Mouse (Mus musculus) midbrain, embryonic 14.5 days (tissue): ENCODE measurements around the gene Tmem43. TPM values are rescaled to one million over a fixed set of nuclear protein-coding genes. Genes with fewer than 3 reads are reported as not detected.

Experiments
- ATAC-seq: fragments of 200-750 bp; cut with Nextera tagmentation; 2 replicates; pipeline ENCODE4 v1.8.0; 2017; ENCODE audit warnings: moderate number of reproducible peaks, moderate library complexity; ENCODE audit not compliant: low FRiP score, low TSS enrichment
- DNase-seq: peaks from one replicate; pipeline ENCODE4 v3.0.0-alpha.2; 2015
- H3K27ac ChIP-seq: fragments of 300-500 bp; sonication (generic); replicated peaks from 2 replicates; pipeline ENCODE4 v1.5.1; 2014; ENCODE audit warnings: mild to moderate bottlenecking, low read depth, low read length, moderate library complexity
- H3K27me3 ChIP-seq: fragments of 300-500 bp; sonication (generic); 2 replicates; pipeline ENCODE4 v1.6.1; 2014; ENCODE audit warnings: low read length, control low read depth, mixed read lengths; ENCODE audit not compliant: control insufficient read depth, insufficient read depth
- H3K36me3 ChIP-seq: fragments of 300-500 bp; sonication (generic); 2 replicates; pipeline ENCODE4 v1.6.1; 2014; ENCODE audit warnings: low read length, control low read depth; ENCODE audit not compliant: control insufficient read depth, insufficient read depth
- H3K4me1 ChIP-seq: fragments of 300-500 bp; sonication (generic); 2 replicates; pipeline ENCODE4 v1.6.1; 2014; ENCODE audit warnings: mild to moderate bottlenecking, antibody characterized with exemption, low read length, control low read depth; ENCODE audit not compliant: control insufficient read depth, insufficient read depth
- H3K4me2 ChIP-seq: fragments of 300-500 bp; sonication (generic); 2 replicates; pipeline ENCODE4 v1.6.1; 2014; ENCODE audit warnings: mild to moderate bottlenecking, low read length, moderate library complexity
- H3K4me3 ChIP-seq: fragments of 300-500 bp; sonication (generic); replicated peaks from 2 replicates; pipeline ENCODE4 v1.5.1; 2014; ENCODE audit warnings: low read depth, low read length
- H3K9ac ChIP-seq: fragments of 300-500 bp; sonication (generic); replicated peaks from 2 replicates; pipeline ENCODE4 v1.6.1; 2014; ENCODE audit warnings: mild to moderate bottlenecking, low read length, moderate library complexity
- H3K9me3 ChIP-seq: fragments of 300-500 bp; sonication (generic); 2 replicates; pipeline ENCODE4 v1.6.1; 2016; ENCODE audit warnings: low read length, control low read depth, mixed read lengths; ENCODE audit not compliant: control insufficient read depth
- WGBS: fragments of 180-500 bp; shearing (Covaris S2); extraction: QIAGEN DNeasy Blood & Tissue Kit; methylation state at CpG from one replicate; pipeline ENCODE4 v1.1.7; 2014; 5-methylcytosine and 5-hydroxymethylcytosine counted together
- polyA plus RNA-seq: library from polyadenylated mRNA; unstranded; fragments of >200 nt; fragmentation: Nextera tagmentation; extraction: Ambion mirVana; gene quantifications from 2 replicates; pipeline ENCODE4 v1.2.1, GENCODE M21; 2014

Tmem43 gene
- polyA plus RNA-seq, 1 experiment from 2014 or later = 51.8 TPM

- Histone ChIP-seq H3K27ac (no peak overlapping the region), H3K9me3 (no peaks in the 10 kb centered on the region), H3K4me2 (no peak overlapping the region), H3K36me3 (peaks cover 71% of the 10 kb centered on the region), H3K9ac (no peak overlapping the region), H3K27me3 (no peaks in the 10 kb centered on the region), H3K4me1 (no peaks in the 10 kb centered on the region), H3K4me3 (no peak overlapping the region)
- no peak for ATAC-seq
- WGBS = 92% methylated on average over 5 of the region's 5 CpGs
- DNase-seq = no peak
Observed at GRCm38 (mm10) chr6:91522816-91523215, 49.3 kb downstream of the Tmem43 start.

- Histone ChIP-seq H3K27ac (no peak overlapping the region), H3K4me3 (no peak overlapping the region)
- no peak for DNase-seq
Observed at GRCm38 (mm10) chr6:91525544-91525943, 52.0 kb downstream of the Tmem43 start.

GRCm38 (mm10) chr6:91527227-91527860, 53.8 kb downstream of the Tmem43 start:
- peak; percentile 83 for DNase-seq

More at GRCm38 (mm10) chr6:91525544-91525943, 52.0 kb downstream of the Tmem43 start:
- Histone ChIP-seq H3K27me3 (no peaks in the 10 kb centered on the region), H3K9ac (no peak overlapping the region), H3K4me2 (no peak overlapping the region), H3K4me1 (no peaks in the 10 kb centered on the region), H3K9me3 (no peaks in the 10 kb centered on the region), H3K36me3 (peaks cover 46% of the 10 kb centered on the region)
- WGBS = 88% methylated on average over 4 of the region's 4 CpGs
- ATAC-seq = no peak

GRCm38 (mm10) chr6:91528265-91528664, 54.8 kb downstream of the Tmem43 start:
- Histone ChIP-seq H3K9ac (no peak overlapping the region), H3K27me3 (no peaks in the 10 kb centered on the region), H3K36me3 (peaks cover 19% of the 10 kb centered on the region), H3K4me1 (no peaks in the 10 kb centered on the region), H3K27ac (no peak overlapping the region), H3K9me3 (no peaks in the 10 kb centered on the region), H3K4me2 (no peak overlapping the region), H3K4me3 (no peak overlapping the region)
- no peak for DNase-seq
- 90% methylated on average over 7 of the region's 7 CpGs for WGBS
- no peak for ATAC-seq

More at GRCm38 (mm10) chr6:91527227-91527860, 53.8 kb downstream of the Tmem43 start:
- Histone ChIP-seq H3K4me2 (no peak overlapping the region), H3K27me3 (no peaks in the 10 kb centered on the region), H3K9ac (no peak overlapping the region), H3K36me3 (peaks cover 28% of the 10 kb centered on the region), H3K9me3 (no peaks in the 10 kb centered on the region), H3K27ac (no peak overlapping the region), H3K4me3 (no peak overlapping the region), H3K4me1 (no peaks in the 10 kb centered on the region)
- 47% methylated on average over 5 of the region's 5 CpGs for WGBS
- ATAC-seq = no peak

GRCm38 (mm10) chr6:91530673-91531072, 57.2 kb downstream of the Tmem43 start:
- 84% methylated on average over 8 of the region's 8 CpGs for WGBS
- ATAC-seq (no peak), DNase-seq (no peak)
- H3K9ac ChIP-seq = no peak overlapping the region
- H3K27me3 ChIP-seq = no peaks in the 10 kb centered on the region
- H3K36me3 ChIP-seq = 0 out of 2 replicates have a peak, but pooled peaks cover 3% of the 10 kb centered on the region
- H3K4me3 ChIP-seq = no peak overlapping the region
- no peaks in the 10 kb centered on the region for H3K4me1 ChIP-seq
- H3K4me2 ChIP-seq = no peak overlapping the region
- no peaks in the 10 kb centered on the region for H3K9me3 ChIP-seq
- H3K27ac ChIP-seq = no peak overlapping the region

- no peaks in the 10 kb centered on the region for H3K9me3 ChIP-seq
- no peak overlapping the region for H3K4me2 ChIP-seq
- ATAC-seq (no peak), DNase-seq (no peak)
- 84% methylated on average over 6 of the region's 6 CpGs for WGBS
- H3K4me3 ChIP-seq = no peak overlapping the region
- H3K27me3 ChIP-seq = no peaks in the 10 kb centered on the region
- H3K27ac ChIP-seq = no peak overlapping the region
- no peak overlapping the region for H3K9ac ChIP-seq
- 0 out of 2 replicates have a peak, but pooled peaks cover 3% of the 10 kb centered on the region for H3K36me3 ChIP-seq
- H3K4me1 ChIP-seq = no peaks in the 10 kb centered on the region
Observed at GRCm38 (mm10) chr6:91531276-91531675, 57.8 kb downstream of the Tmem43 start.

GRCm38 (mm10) chr6:91532661-91533060, 59.2 kb downstream of the Tmem43 start:
- 79% methylated on average over 6 of the region's 6 CpGs for WGBS
- no peak overlapping the region for H3K4me2 ChIP-seq

GRCm38 (mm10) chr6:91533359-91533758, 59.9 kb downstream of the Tmem43 start:
- H3K4me1 ChIP-seq = no peaks in the 10 kb centered on the region
- 0 out of 2 replicates have a peak, but pooled peaks cover 3% of the 10 kb centered on the region for H3K36me3 ChIP-seq
- H3K9me3 ChIP-seq = no peaks in the 10 kb centered on the region
- DNase-seq (no peak), ATAC-seq (no peak)
- H3K27me3 ChIP-seq = no peaks in the 10 kb centered on the region
- no peak overlapping the region for H3K4me2 ChIP-seq
- no peak overlapping the region for H3K4me3 ChIP-seq
- WGBS = 73% methylated on average over 5 of the region's 5 CpGs
- H3K27ac ChIP-seq = no peak overlapping the region
- H3K9ac ChIP-seq = no peak overlapping the region

More at GRCm38 (mm10) chr6:91532661-91533060, 59.2 kb downstream of the Tmem43 start:
- no peak for DNase-seq
- H3K36me3 ChIP-seq = 0 out of 2 replicates have a peak, but pooled peaks cover 3% of the 10 kb centered on the region
- no peak overlapping the region for H3K9ac ChIP-seq
- H3K27me3 ChIP-seq = no peaks in the 10 kb centered on the region
- no peak overlapping the region for H3K4me3 ChIP-seq
- no peak for ATAC-seq
- no peak overlapping the region for H3K27ac ChIP-seq
- no peaks in the 10 kb centered on the region for H3K9me3 ChIP-seq
- H3K4me1 ChIP-seq = no peaks in the 10 kb centered on the region

- no peak overlapping the region for H3K9ac ChIP-seq
- H3K9me3 ChIP-seq = no peaks in the 10 kb centered on the region
- H3K27ac ChIP-seq = no peak overlapping the region
- 53% methylated on average over 2 of the region's 2 CpGs for WGBS
- no peak overlapping the region for H3K4me3 ChIP-seq
- ATAC-seq = no peak
- H3K4me2 ChIP-seq = no peak overlapping the region
- peak; percentile 24 for DNase-seq
- no peaks in the 10 kb centered on the region for H3K4me1 ChIP-seq
- H3K36me3 ChIP-seq = no peaks in the 10 kb centered on the region
- H3K27me3 ChIP-seq = no peaks in the 10 kb centered on the region
Observed at GRCm38 (mm10) chr6:91533771-91534170, 60.3 kb downstream of the Tmem43 start.
